Mouse (Mus musculus) kidney, embryonic 14.5 days (tissue): Measurements from ENCODE around the gene Tcl1b5. TPM values are rescaled to one million over a fixed set of nuclear protein-coding genes. Genes with fewer than 3 reads are reported as not detected.
"Not testable (repeated sequence)": the region's sequence is repeated elsewhere in the genome, so short reads cannot be mapped to it uniquely, and the experiment has no call there.

ENCODE experiments used
- ATAC-seq: fragments of 200-750 bp; cut with Nextera tagmentation; 2 replicates; pipeline ENCODE4 v1.8.0; 2017; ENCODE audit warnings: moderate number of reproducible peaks, mild to moderate bottlenecking, moderate TSS enrichment, moderate library complexity; ENCODE audit not compliant: low FRiP score, low TSS enrichment
- H3K27ac ChIP-seq: fragments of 300-500 bp; sonication (generic); 2 replicates; pipeline ENCODE4 v1.5.1; 2014; ENCODE audit warnings: low read depth, mild to moderate bottlenecking, low read length, moderate library complexity, mixed read lengths
- H3K27me3 ChIP-seq: fragments of 300-500 bp; sonication (generic); 2 replicates; pipeline ENCODE4 v1.6.1; 2014; ENCODE audit warnings: mild to moderate bottlenecking, low read length; ENCODE audit not compliant: control insufficient read depth, insufficient read depth
- H3K36me3 ChIP-seq: fragments of 300-500 bp; sonication (generic); 2 replicates; pipeline ENCODE4 v1.6.1; 2014; ENCODE audit warnings: low read length, mixed read lengths; ENCODE audit not compliant: control insufficient read depth, insufficient read depth
- H3K4me1 ChIP-seq: fragments of 300-500 bp; sonication (generic); 2 replicates; pipeline ENCODE4 v1.6.1; 2014; ENCODE audit warnings: low read length, mixed read lengths; ENCODE audit not compliant: control insufficient read depth, insufficient read depth
- H3K4me2 ChIP-seq: fragments of 300-500 bp; sonication (generic); replicated peaks from 2 replicates; pipeline ENCODE4 v1.6.1; 2014; ENCODE audit warnings: low read depth, mild to moderate bottlenecking, low read length
- H3K4me3 ChIP-seq: fragments of 300-500 bp; sonication (generic); 2 replicates; pipeline ENCODE4 v1.5.1; 2014; ENCODE audit warnings: mild to moderate bottlenecking, low read length
- H3K9ac ChIP-seq: fragments of 300-500 bp; sonication (generic); 2 replicates; pipeline ENCODE4 v1.6.1; 2014; ENCODE audit warnings: low read depth, mild to moderate bottlenecking, low read length, moderate library complexity
- H3K9me3 ChIP-seq: fragments of 300-500 bp; sonication (generic); 2 replicates; pipeline ENCODE4 v1.6.1; 2016; ENCODE audit warnings: low read length; ENCODE audit not compliant: control insufficient read depth
- WGBS: fragments of 180-500 bp; shearing (Covaris S2); extraction: QIAGEN DNeasy Blood & Tissue Kit; methylation state at CpG from one replicate; pipeline ENCODE4 v1.1.7; 2014; 5-methylcytosine and 5-hydroxymethylcytosine counted together
- polyA plus RNA-seq: library from polyadenylated mRNA; unstranded; fragments of >200 nt; fragmentation: Nextera tagmentation; extraction: Ambion mirVana; gene quantifications from 2 replicates; pipeline ENCODE4 v1.2.1, GENCODE M21; 2014

Tcl1b5 gene
- not detected in 2 replicates for polyA plus RNA-seq

DNA sequence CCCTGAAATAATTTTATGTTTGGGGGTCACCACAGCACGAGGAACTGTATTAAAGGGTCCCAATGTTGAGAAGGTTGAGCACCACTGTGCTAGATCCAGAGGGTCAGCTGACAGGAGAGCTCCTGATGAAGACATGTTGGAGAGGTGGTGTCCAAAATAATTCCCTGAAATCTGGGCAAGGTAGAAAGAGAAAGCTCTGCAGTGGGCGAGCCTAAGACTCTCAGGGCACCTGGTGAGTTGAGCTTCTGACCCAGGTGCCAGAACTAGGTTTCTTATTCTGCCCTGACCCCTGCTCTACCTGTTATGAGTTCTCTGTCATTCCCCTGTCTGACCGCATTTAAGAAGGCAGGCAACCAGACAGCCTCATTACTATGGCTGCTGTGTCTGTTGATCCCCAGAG lies at the start of gene Tcl1b5:
Tcl1b5 (plus strand) TSS at position 301 of the 400 bp plus-strand sequence.
- H3K9me3 ChIP-seq, H3K9ac ChIP-seq, H3K36me3 ChIP-seq, H3K27ac ChIP-seq, H3K4me2 ChIP-seq, ATAC-seq, H3K4me3 ChIP-seq, H3K4me1 ChIP-seq, H3K27me3 ChIP-seq: not testable (repeated sequence)
- 60% methylated on average over 3 of the region's 3 CpGs for WGBS

DNA sequence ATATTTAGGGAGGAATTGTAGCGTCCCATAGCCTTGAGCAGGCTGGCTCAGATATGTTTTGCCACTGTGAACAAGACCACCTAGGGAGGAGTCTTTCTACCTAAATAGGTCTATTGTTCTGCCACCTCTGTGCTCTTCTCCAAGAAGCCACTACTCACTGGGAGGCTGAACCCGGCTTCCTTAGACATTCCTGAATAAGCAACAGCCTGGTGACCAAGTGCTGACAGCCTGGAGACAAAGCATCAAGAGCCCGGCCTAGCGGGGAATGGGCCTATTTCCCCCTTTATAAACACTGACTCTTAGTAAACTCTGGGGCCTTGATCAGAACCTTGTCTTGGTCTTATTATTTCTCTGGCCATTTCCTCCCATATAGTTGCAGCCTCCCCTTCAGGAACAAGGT lies 49.6 kb upstream of the Tcl1b5 start:
- Histone ChIP-seq H3K4me2 (no peak overlapping the region), H3K4me1 (no peaks in the 10 kb centered on the region), H3K9ac (no peak overlapping the region), H3K4me3 (no peak overlapping the region), H3K27me3 (no peaks in the 10 kb centered on the region), H3K9me3 (no peaks in the 10 kb centered on the region), H3K27ac (no peak overlapping the region), H3K36me3 (no peaks in the 10 kb centered on the region)
- ATAC-seq = no peak
- WGBS = 73% methylated on average over 4 of the region's 4 CpGs

DNA sequence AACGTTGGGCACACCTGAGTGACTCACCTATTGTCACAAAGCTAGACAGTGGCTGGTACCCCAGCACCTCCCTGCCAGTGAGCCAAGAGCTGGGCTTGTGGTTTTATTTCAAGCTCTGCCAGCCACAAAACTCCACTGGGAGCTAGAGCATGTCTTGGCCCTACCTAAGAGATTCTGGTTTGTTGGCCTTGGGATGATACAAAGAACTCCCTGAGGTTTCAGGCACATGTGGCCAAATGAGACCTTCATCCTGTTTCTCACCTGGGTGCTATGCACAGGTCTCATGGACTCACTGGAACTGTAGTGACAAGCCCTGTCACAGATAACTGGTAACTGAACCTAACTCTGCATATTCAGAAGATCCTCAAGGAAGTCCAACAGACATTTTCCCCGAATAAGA lies 48.5 kb upstream of the Tcl1b5 start:
- H3K4me2 ChIP-seq = no peak overlapping the region
- H3K9ac ChIP-seq = no peak overlapping the region
- no peak overlapping the region for H3K27ac ChIP-seq
- 92% methylated on average over 2 of the region's 2 CpGs for WGBS
- H3K4me1 ChIP-seq = no peaks in the 10 kb centered on the region
- no peaks in the 10 kb centered on the region for H3K36me3 ChIP-seq
- H3K27me3 ChIP-seq = no peaks in the 10 kb centered on the region
- no peak overlapping the region for H3K4me3 ChIP-seq
- no peak for ATAC-seq
- H3K9me3 ChIP-seq = no peaks in the 10 kb centered on the region

DNA sequence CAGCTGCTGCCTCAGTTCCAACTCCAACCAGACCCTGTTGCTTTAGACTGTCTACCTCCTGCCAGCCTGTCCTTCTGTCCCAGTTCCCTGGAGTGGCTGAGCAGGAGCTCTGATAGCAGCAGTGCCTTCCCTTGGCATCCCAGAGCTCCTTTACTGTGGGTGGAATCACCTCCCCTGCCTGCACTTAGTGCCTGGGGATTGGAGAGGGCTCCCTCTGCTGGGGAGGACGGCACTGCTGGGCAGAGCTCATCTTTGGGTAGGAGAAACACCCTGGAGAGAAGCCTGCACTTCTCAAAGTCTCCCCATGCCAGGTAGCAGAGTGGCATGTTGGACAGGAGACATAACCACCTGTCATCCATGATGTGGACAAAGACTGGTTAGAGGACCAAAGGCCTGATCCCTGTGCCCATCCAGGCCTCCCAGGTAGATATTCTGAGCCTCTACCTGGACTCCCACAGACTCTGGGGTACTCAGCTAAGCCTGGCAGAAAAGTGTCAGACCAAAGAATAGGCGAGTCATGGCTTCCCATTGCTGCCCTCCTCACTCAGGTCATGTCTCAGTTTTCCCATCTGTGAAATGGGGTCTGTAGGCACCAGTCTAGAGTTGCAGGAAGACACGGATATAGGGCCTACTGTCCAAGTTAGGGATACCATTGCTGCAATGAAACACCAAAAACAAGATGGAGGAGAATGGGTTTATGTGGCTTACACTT lies 46.5 kb upstream of the Tcl1b5 start:
- not testable (repeated sequence) for H3K4me1 ChIP-seq, H3K4me2 ChIP-seq, H3K9ac ChIP-seq, H3K4me3 ChIP-seq, H3K27me3 ChIP-seq, H3K36me3 ChIP-seq, ATAC-seq, H3K9me3 ChIP-seq, H3K27ac ChIP-seq
- WGBS = 74% methylated on average over 2 of the region's 3 CpGs

DNA sequence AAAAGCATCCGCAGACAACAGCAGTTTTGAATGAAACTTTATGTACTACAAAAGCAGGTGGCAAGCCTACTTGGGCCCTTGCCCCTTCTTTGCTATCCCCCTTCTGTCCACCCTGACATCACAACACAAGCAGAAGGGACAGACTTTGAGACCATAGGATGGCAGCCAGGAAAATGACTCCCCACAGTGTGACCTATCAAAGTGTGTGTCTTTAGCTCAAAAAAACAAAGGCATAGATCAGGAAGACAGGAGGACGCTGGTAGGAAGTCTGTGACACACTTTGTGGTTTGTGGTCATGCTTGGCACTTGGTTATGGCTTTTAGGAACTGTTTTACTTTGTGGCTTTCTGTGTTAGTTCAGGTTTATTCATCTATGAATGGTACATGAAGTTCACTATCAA lies 42.0 kb upstream of the Tcl1b5 start:
- not testable (repeated sequence) for H3K36me3 ChIP-seq, H3K4me3 ChIP-seq, H3K9ac ChIP-seq, H3K4me2 ChIP-seq, ATAC-seq, H3K27me3 ChIP-seq, H3K4me1 ChIP-seq, H3K9me3 ChIP-seq, H3K27ac ChIP-seq
- 61% methylated on average over 2 of the region's 2 CpGs for WGBS

DNA sequence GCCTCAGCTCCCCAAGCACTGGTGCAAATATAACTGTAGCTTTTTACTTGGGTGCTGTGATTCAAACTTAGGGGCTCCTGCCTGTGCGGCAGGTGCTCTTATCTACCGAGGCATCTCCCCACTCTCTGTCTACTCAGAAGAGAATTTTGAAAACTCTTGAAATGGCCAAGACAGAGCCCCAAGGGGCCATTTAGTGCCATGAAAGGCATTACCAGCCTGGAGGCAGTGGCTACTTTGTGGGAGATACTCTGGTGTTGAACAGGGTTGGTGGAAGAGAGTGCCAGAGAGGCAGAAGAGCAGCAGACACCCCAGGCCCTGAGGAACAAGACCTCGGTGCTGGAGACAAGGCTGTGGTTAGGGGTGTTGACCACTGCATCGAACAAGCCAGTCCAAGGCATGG lies 41.3 kb upstream of the Tcl1b5 start:
- H3K9me3 ChIP-seq, H3K27me3 ChIP-seq, H3K9ac ChIP-seq, H3K4me1 ChIP-seq, H3K4me2 ChIP-seq, H3K4me3 ChIP-seq, H3K27ac ChIP-seq, ATAC-seq, H3K36me3 ChIP-seq: not testable (repeated sequence)
- 75% methylated on average over 4 of the region's 4 CpGs for WGBS

DNA sequence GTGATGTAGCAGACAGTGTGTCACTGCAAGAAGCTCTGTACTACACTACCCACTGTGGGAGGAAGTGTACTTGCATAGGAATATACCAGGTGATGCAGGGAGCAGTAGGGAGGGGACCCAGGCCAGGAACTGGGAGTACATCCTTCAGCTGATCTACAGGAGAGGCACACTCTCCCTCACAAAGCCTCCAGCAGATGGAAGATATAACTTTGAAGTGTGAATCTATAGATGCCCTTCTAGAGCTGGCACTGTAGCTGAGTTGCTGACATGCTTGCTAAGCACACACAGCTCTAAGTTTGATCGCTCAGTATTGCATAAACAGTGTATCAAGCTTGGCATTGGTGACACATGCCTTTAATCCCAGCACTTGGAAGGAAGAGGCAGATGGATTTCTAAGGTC lies 38.4 kb upstream of the Tcl1b5 start:
- WGBS = 88% methylated on average over 1 of the region's 1 CpGs
- H3K27ac ChIP-seq, H3K9me3 ChIP-seq, H3K4me2 ChIP-seq, H3K36me3 ChIP-seq, H3K4me3 ChIP-seq, H3K4me1 ChIP-seq, ATAC-seq, H3K27me3 ChIP-seq, H3K9ac ChIP-seq: not testable (repeated sequence)

DNA sequence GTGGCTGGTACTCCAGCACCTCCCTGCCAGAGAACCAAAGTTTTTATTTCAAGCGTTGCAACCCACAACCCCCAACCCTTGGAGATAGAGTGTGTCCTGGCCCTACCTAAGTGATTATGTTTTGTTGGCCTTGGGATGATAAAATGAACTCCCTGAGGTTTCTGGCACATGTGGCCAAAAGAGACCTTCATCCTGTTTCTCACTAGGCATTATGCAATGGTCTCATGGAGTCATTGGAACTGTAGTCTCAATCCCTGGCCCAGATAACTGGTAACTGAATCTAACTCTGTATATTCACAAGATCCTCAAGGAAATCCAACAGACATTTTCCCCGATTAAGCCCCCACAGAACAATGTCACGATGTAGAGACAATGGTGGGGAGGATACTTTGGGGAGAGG lies 33.0 kb upstream of the Tcl1b5 start:
- no peak overlapping the region for H3K4me2 ChIP-seq
- H3K4me1 ChIP-seq = no peaks in the 10 kb centered on the region
- no peak overlapping the region for H3K4me3 ChIP-seq
- no peak overlapping the region for H3K27ac ChIP-seq
- H3K36me3 ChIP-seq = no peaks in the 10 kb centered on the region
- no peaks in the 10 kb centered on the region for H3K27me3 ChIP-seq
- H3K9me3 ChIP-seq = no peaks in the 10 kb centered on the region
- no peak for ATAC-seq
- H3K9ac ChIP-seq = no peak overlapping the region
- WGBS = 89% methylated on average over 3 of the region's 3 CpGs

DNA sequence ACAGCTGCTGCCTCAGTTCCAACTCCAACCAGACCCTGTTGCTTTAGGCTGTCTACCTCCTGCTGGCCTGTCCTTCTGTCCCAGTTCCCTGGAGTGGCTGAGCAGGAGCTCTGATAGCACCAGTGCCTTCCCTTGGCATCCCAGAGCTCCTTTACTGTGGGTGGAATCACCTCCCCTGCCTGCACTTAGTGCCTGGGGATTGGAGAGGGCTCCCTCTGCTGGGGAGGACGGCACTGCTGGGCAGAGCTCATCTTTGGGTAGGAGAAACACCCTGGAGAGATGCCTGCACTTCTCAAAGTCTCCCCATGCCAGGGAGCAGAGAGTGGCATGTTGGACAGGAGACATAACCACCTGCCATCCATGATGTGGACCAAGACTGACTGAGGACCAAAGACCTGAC lies 31.2 kb upstream of the Tcl1b5 start:
- not testable (repeated sequence) for H3K36me3 ChIP-seq, H3K27ac ChIP-seq, H3K4me1 ChIP-seq, H3K27me3 ChIP-seq, H3K4me3 ChIP-seq, H3K4me2 ChIP-seq, ATAC-seq, H3K9ac ChIP-seq, H3K9me3 ChIP-seq
- WGBS = 50% methylated on average over 1 of the region's 1 CpGs
